Mouse (Mus musculus) MEL (cell line): ENCODE results near the gene Osgepl1. TPM values are rescaled to one million over a fixed set of nuclear protein-coding genes. Genes with fewer than 3 reads are reported as not detected.

Experiments
- DNase-seq: peaks from one replicate; pipeline ENCODE4 v3.0.0; 2011; ENCODE audit warnings: low read depth, low spot score
- H3K27ac ChIP-seq: 2 replicates; pipeline ENCODE4 v1.5.1; 2012; ENCODE audit warnings: low read depth, mild to moderate bottlenecking, control low read depth, low read length, moderate library complexity; ENCODE audit not compliant: control insufficient read depth
- H3K27me3 ChIP-seq, 2 experiments: fragments of 150-350 bp in 1 of 2; sonication (generic) in 1 of 2; 2 replicates each; pipeline ENCODE4 v1.6.1; 2012; ENCODE audit warnings: low read length in 2 of 2, mild to moderate bottlenecking in 2 of 2, improper control_type of control experiment in 1 of 2, moderate library complexity in 1 of 2; ENCODE audit not compliant: insufficient read depth in 2 of 2, control insufficient read depth in 1 of 2
- H3K36me3 ChIP-seq, 2 experiments: 2 replicates each; pipeline ENCODE4 v1.6.1; 2012 to 2014; ENCODE audit warnings: low read length in 2 of 2, improper control_type of control experiment in 1 of 2, inconsistent platforms in 1 of 2, mild to moderate bottlenecking in 1 of 2; ENCODE audit not compliant: insufficient read depth in 2 of 2, control insufficient read depth in 1 of 2
- H3K4me1 ChIP-seq, 2 experiments: fragments of 150-350 bp in 1 of 2; sonication (generic) in 1 of 2; 2 replicates each; pipeline ENCODE4 v1.6.1; 2012; ENCODE audit warnings: low read length in 2 of 2, improper control_type of control experiment in 1 of 2, mild to moderate bottlenecking in 1 of 2; ENCODE audit not compliant: insufficient read depth in 2 of 2, control insufficient read depth in 1 of 2
- H3K4me3 ChIP-seq, 2 experiments: fragments of 150-350 bp in 1 of 2; sonication (generic) in 1 of 2; 2 replicates each; pipeline ENCODE4 v1.5.1; 2012; ENCODE audit warnings: low read depth in 2 of 2, low read length in 2 of 2, mild to moderate bottlenecking in 2 of 2, moderate library complexity in 2 of 2, control low read depth in 1 of 2, improper control_type of control experiment in 1 of 2; ENCODE audit not compliant: control insufficient read depth in 1 of 2, insufficient read depth in 1 of 2
- H3K79me2 ChIP-seq: 2 replicates; pipeline ENCODE4 v1.6.1; 2012; ENCODE audit warnings: mild to moderate bottlenecking, low read length, moderate library complexity; ENCODE audit not compliant: control insufficient read depth, poor library complexity, insufficient read depth
- H3K9ac ChIP-seq: 2 replicates; pipeline ENCODE4 v1.6.1; 2012; ENCODE audit warnings: low read depth, mild to moderate bottlenecking, control low read depth, low read length, moderate library complexity; ENCODE audit not compliant: control insufficient read depth, poor library complexity, severe bottlenecking
- H3K9me3 ChIP-seq: fragments of 150-350 bp; sonication (generic); replicated peaks from 2 replicates; pipeline ENCODE4 v1.6.1; 2012; ENCODE audit warnings: mild to moderate bottlenecking, low read length, improper control_type of control experiment, moderate library complexity; ENCODE audit not compliant: insufficient read depth
- BHLHE40 ChIP-seq: IDR thresholded peaks from 2 replicates; pipeline ENCODE4 v1.6.1; 2012; ENCODE audit warnings: low read depth, mild to moderate bottlenecking, inconsistent platforms, low read length, improper control_type of control experiment, borderline replicate concordance
- GATA1 ChIP-seq: IDR thresholded peaks from 2 replicates; pipeline ENCODE4 v1.6.1; 2011; ENCODE audit warnings: low read depth, low read length, improper control_type of control experiment
- MAX ChIP-seq: IDR thresholded peaks from 2 replicates; pipeline ENCODE4 v1.6.1; 2011; ENCODE audit warnings: low read length, improper control_type of control experiment
- MAZ ChIP-seq: IDR thresholded peaks from 2 replicates; pipeline ENCODE4 v1.6.1; 2012; ENCODE audit warnings: low read depth, mild to moderate bottlenecking, inconsistent platforms, low read length, improper control_type of control experiment
- NELFE ChIP-seq: IDR thresholded peaks from 2 replicates; pipeline ENCODE4 v1.6.1; 2011; ENCODE audit warnings: low read depth, low read length, improper control_type of control experiment
- RAD21 ChIP-seq: IDR thresholded peaks from 2 replicates; pipeline ENCODE4 v1.6.1; 2011; ENCODE audit warnings: mild to moderate bottlenecking, low read depth, low read length, improper control_type of control experiment
- RCOR1 ChIP-seq: IDR thresholded peaks from 2 replicates; pipeline ENCODE4 v1.6.1; 2012; ENCODE audit warnings: low read depth, mild to moderate bottlenecking, inconsistent platforms, low read length, improper control_type of control experiment
- SIN3A ChIP-seq: IDR thresholded peaks from 2 replicates; pipeline ENCODE4 v1.6.1; 2012; ENCODE audit warnings: low read length, improper control_type of control experiment, inconsistent platforms
- TAL1 ChIP-seq: IDR thresholded peaks from 2 replicates; pipeline ENCODE4 v1.6.1; 2012; ENCODE audit warnings: mild to moderate bottlenecking, inconsistent platforms, low read length, moderate library complexity, mixed read lengths
- TBP ChIP-seq: IDR thresholded peaks from 2 replicates; pipeline ENCODE4 v1.8.0; 2011; ENCODE audit warnings: low read depth, low read length, improper control_type of control experiment
- USF1 ChIP-seq: IDR thresholded peaks from 2 replicates; pipeline ENCODE4 v1.6.1; 2014; ENCODE audit warnings: low read depth, mild to moderate bottlenecking, inconsistent platforms, low read length, improper control_type of control experiment, moderate library complexity
- USF2 ChIP-seq, 2 experiments: IDR thresholded peaks; 2 replicates each; pipeline ENCODE4 v1.6.1; 2011 to 2012; ENCODE audit warnings: improper control_type of control experiment in 2 of 2, low read length in 2 of 2, borderline replicate concordance in 1 of 2, inconsistent platforms in 1 of 2, low read depth in 1 of 2, mild to moderate bottlenecking in 1 of 2; ENCODE audit not compliant: insufficient read depth in 1 of 2
- polyA plus RNA-seq, 2 experiments: library from polyadenylated mRNA; stranded (reverse) in 1 of 2; unstranded in 1 of 2; fragments of >175 nt in 1 of 2; fragments of >200 nt in 1 of 2; gene quantifications; 2 replicates each; pipeline versions ENCODE4 v1.2.1 to v1.2.4; 2012; ENCODE audit warnings: low replicate concordance in 2 of 2, low read depth in 1 of 2; ENCODE audit not compliant: insufficient read length in 2 of 2, insufficient read depth in 1 of 2, missing spikeins in 1 of 2
- total RNA-seq: library from RNA; depleted of rRNA; stranded (reverse); fragments of 300-350 nt; gene quantifications from 2 replicates; pipeline ENCODE4 v1.2.3, GENCODE M21; 2012; rRNA removed

Gene Osgepl1
- total and polyA plus RNA-seq, 3 experiments: 14.1 to 14.5 TPM; not detected in 1

- H3K27me3 ChIP-seq: peaks cover 4 to 6% of the 10 kb centered on the region in 2 experiments
- TF ChIP-seq RCOR1 (no peak), TAL1 (no peak), TBP (no peak), USF1 (no peak), SIN3A (no peak), USF2 (IDR thresholded peaks at IDR 0.05; ENCODE audit: borderline replicate concordance in 1 of 2, insufficient read depth in 1 of 2, low read depth in 1 of 2, low read length in 2 of 2) (no peak), GATA1 (no peak), BHLHE40 (no peak), NELFE (no peak), RAD21 (no peak), MAX (no peak), MAZ (no peak)
- TF ChIP-seq, all 39 proteins: peak for 0
- DNase-seq: no peak
- Histone ChIP-seq H3K36me3 (no peaks in the 10 kb centered on the region), H3K27ac (no peak overlapping the region), H3K9me3 (no peaks in the 10 kb centered on the region), H3K4me1 (no peaks in the 10 kb centered on the region), H3K4me3 (no peak overlapping the region), H3K79me2 (no peaks in the 10 kb centered on the region), H3K9ac (no peak overlapping the region)
Measured at GRCm38 (mm10) chr1:53358988-53359387, 45.6 kb downstream of the Osgepl1 start.

Other genes with a start within 250 kb of the Osgepl1 start
- gene 1700019A02Rik, start 126.0 kb upstream of the Osgepl1 start, total RNA-seq: not detected in 2 replicates
- not detected for gene 1700019A02Rik, start 126.0 kb upstream of the Osgepl1 start, polyA plus RNA-seq
- gene Pms1, start 16.6 kb upstream of the Osgepl1 start, total RNA-seq: 13.4 and 13.9 TPM in 2 replicates
- 1 to 10 TPM in 1 of 2 experiments, not detected in 1; 9.5 TPM for gene Pms1, start 16.6 kb upstream of the Osgepl1 start, polyA plus RNA-seq
- 26.0 and 31.0 TPM in 2 replicates for gene Ormdl1, start 16.5 kb upstream of the Osgepl1 start, total RNA-seq
- 100 to 1,000 TPM in 1 of 2 experiments, 10 to 100 TPM in 1; 19.9 to 128 TPM for gene Ormdl1, start 16.5 kb upstream of the Osgepl1 start, polyA plus RNA-seq
- gene Gm28778, start 16.5 kb upstream of the Osgepl1 start, total RNA-seq: not detected in 2 replicates
- gene Gm28778, start 16.5 kb upstream of the Osgepl1 start, polyA plus RNA-seq: 1 to 10 TPM in 1 of 2 experiments, not detected in 1; 2.0 TPM
- not detected in 2 replicates for gene Asdurf, start 39.0 kb downstream of the Osgepl1 start, total RNA-seq
- not detected for gene Asdurf, start 39.0 kb downstream of the Osgepl1 start, polyA plus RNA-seq
- gene Gm28551, start 39.0 kb downstream of the Osgepl1 start, total RNA-seq: not detected in 2 replicates
- under 1 TPM in 1 of 2 experiments, not detected in 1; 0.46 TPM for gene Gm28551, start 39.0 kb downstream of the Osgepl1 start, polyA plus RNA-seq
- gene Asnsd1, start 39.1 kb downstream of the Osgepl1 start, total RNA-seq: 62.2 and 64.5 TPM in 2 replicates
- gene Asnsd1, start 39.1 kb downstream of the Osgepl1 start, polyA plus RNA-seq: 10 to 100 TPM in 1 of 2 experiments, not detected in 1; 79.7 TPM